Mouse (Mus musculus): ENCODE measurements around the gene Kmt2c.

The Kmt2c gene

GRCm38 (mm10) chr5:25222752-25223702, 275.6 kb downstream of the Kmt2c start, which contains the start of gene E130116L18Rik:
TSS of gene E130116L18Rik (minus strand) at chr5:25223153.
- peak; percentile 22 for DNase-seq (ENCODE audit: low read depth)

All from c-Kit-positive CD71-positive TER-119-negative erythroid progenitor cells, embryonic 14.5 days (primary cell).